Mouse (Mus musculus) Patski (cell line): ENCODE measurements around the gene Ube2g2. TPM values are rescaled to one million over a fixed set of nuclear protein-coding genes. Genes with fewer than 3 reads are reported as not detected.

Experiments used
- ATAC-seq: fragments of 100-300 bp; one replicate; pipeline ENCODE4 v1.8.0; 2021
- CTCF ChIA-PET: fragments of 350-600 bp; sonication (Branson Sonifier 250); formaldehyde crosslinking; loops from one replicate; lab custom pipeline; 2022; ENCODE audit warnings: inconsistent platforms; lab: Charles Lee
- POLR2A ChIA-PET: fragments of 350-600 bp; sonication (Branson Sonifier 250); formaldehyde crosslinking; loops from one replicate; lab custom pipeline; 2022; ENCODE audit warnings: antibody characterized with exemption, inconsistent platforms; lab: Charles Lee
- DNase-seq: peaks from one replicate; pipeline ENCODE4 v3.0.0-alpha.2; 2011; ENCODE audit warnings: low read depth, low spot score
- H3K27me3 ChIP-seq: fragments of 371-371 bp; one replicate; pipeline ENCODE4 v1.5.1; 2021
- CTCF ChIP-seq: fragments of 100-300 bp; IDR thresholded peaks from one replicate; pipeline ENCODE4 v1.5.1; 2021
- in situ Hi-C: fragments of 300-500 bp; cut with MboI; formaldehyde crosslinking; loops from 3 replicates; pipeline ENCODE4 v1.11.1; 2018; ENCODE audit warnings: low pct_unique_long_range_greater_than_20kb, mixed read lengths
- polyA plus RNA-seq: library from polyadenylated mRNA; unstranded; gene quantifications from one replicate; pipeline ENCODE4 v1.2.3, GENCODE M21; 2021

Ube2g2 gene
- polyA plus RNA-seq, 1 experiment from 2014 or later = 67.6 TPM

GRCm38 (mm10) chr10:77663949-77664665, 42.0 kb downstream of the Ube2g2 start:
- DNase-seq (no peak), ATAC-seq (no peak)
- in situ Hi-C loops = no loop called here
- POLR2A ChIA-PET = no interaction called here
- no peak for TF ChIP-seq CTCF
- H3K27me3 ChIP-seq = no peaks in the 10 kb centered on the region
- CTCF ChIA-PET = no interaction called here

- H3K27me3 ChIP-seq = no peaks in the 10 kb centered on the region
- ChIA-PET POLR2A (interaction anchor here (0.6 to 0.7 kb wide), 2 partner anchors 10 to 59 kb away, joined by 3 to 6 read pairs; no protein-coding TSS in a partner anchor), CTCF (interaction anchor here (1.2 kb wide), 1 partner anchor 29 kb away, joined by 3 read pairs; no protein-coding TSS in a partner anchor)
- ATAC-seq (no peak), DNase-seq (no peak)
- TF ChIP-seq CTCF = no peak
- in situ Hi-C loops = no loop called here
Measured at GRCm38 (mm10) chr10:77666342-77666741, 44.3 kb downstream of the Ube2g2 start.

- CTCF ChIA-PET = interaction anchor here (0.7 to 0.8 kb wide), 2 partner anchors 17 to 40 kb away, joined by 3 read pairs; no protein-coding TSS in a partner anchor
- DNase-seq (no peak), ATAC-seq (no peak)
- POLR2A ChIA-PET = no interaction called here
- in situ Hi-C loops = no loop called here
- no peak for TF ChIP-seq CTCF
- no peaks in the 10 kb centered on the region for H3K27me3 ChIP-seq
Measured at GRCm38 (mm10) chr10:77667402-77667801, 45.3 kb downstream of the Ube2g2 start.

GRCm38 (mm10) chr10:77670710-77671109, 48.6 kb downstream of the Ube2g2 start:
- peaks cover 3% of the 10 kb centered on the region for H3K27me3 ChIP-seq
- no peak for ATAC-seq
- ChIA-PET CTCF (no interaction called here), POLR2A (interaction anchor here (0.6 kb wide), 1 partner anchor 15 kb away, joined by 3 read pairs; no protein-coding TSS in a partner anchor)
- TF ChIP-seq CTCF = no peak
- in situ Hi-C loops = no loop called here
- no peak for DNase-seq

- in situ Hi-C loops = no loop called here
Measured at GRCm38 (mm10) chr10:77671519-77671918, 49.4 kb downstream of the Ube2g2 start.

GRCm38 (mm10) chr10:77673765-77674164, 51.7 kb downstream of the Ube2g2 start:
- ChIA-PET CTCF (no interaction called here), POLR2A (no interaction called here)
- in situ Hi-C loops = no loop called here
- DNase-seq (no peak), ATAC-seq (no peak)
- H3K27me3 ChIP-seq = peaks cover 24% of the 10 kb centered on the region
- TF ChIP-seq CTCF = no peak

More at GRCm38 (mm10) chr10:77671519-77671918, 49.4 kb downstream of the Ube2g2 start:
- CTCF ChIA-PET = no interaction called here
- no peak for DNase-seq
- POLR2A ChIA-PET = no interaction called here
- TF ChIP-seq CTCF = no peak
- no peak for ATAC-seq
- H3K27me3 ChIP-seq = peaks cover 3% of the 10 kb centered on the region

- DNase-seq (no peak), ATAC-seq (no peak)
- TF ChIP-seq CTCF = no peak
- peaks cover 30% of the 10 kb centered on the region for H3K27me3 ChIP-seq
- in situ Hi-C loops = no loop called here
- CTCF ChIA-PET = no interaction called here
- POLR2A ChIA-PET = no interaction called here
Measured at GRCm38 (mm10) chr10:77677562-77677961, 55.5 kb downstream of the Ube2g2 start.

- H3K27me3 ChIP-seq = peaks cover 27% of the 10 kb centered on the region
- POLR2A ChIA-PET = no interaction called here
- ATAC-seq (no peak), DNase-seq (no peak)
- in situ Hi-C loops = no loop called here
- no peak for TF ChIP-seq CTCF
- CTCF ChIA-PET = no interaction called here
Measured at GRCm38 (mm10) chr10:77682994-77683393, 60.9 kb downstream of the Ube2g2 start.

- DNase-seq = no peak
- ChIA-PET CTCF (interaction anchor here (1.1 kb wide), 1 partner anchor 17 kb away, joined by 3 read pairs; no protein-coding TSS in a partner anchor), POLR2A (interaction anchor here (0.7 kb wide), 1 partner anchor 24 kb away, joined by 3 read pairs; no protein-coding TSS in a partner anchor)
- in situ Hi-C loops = no loop called here
- no peak for ATAC-seq
- peaks cover 17% of the 10 kb centered on the region for H3K27me3 ChIP-seq
- no peak for TF ChIP-seq CTCF
Measured at GRCm38 (mm10) chr10:77684181-77684580, 62.1 kb downstream of the Ube2g2 start.

GRCm38 (mm10) chr10:77685895-77686664, 64.0 kb downstream of the Ube2g2 start, which contains the start of gene Tspear:
Gene Tspear (plus strand): TSS chr10:77686569.
- CTCF ChIA-PET = no interaction called here
- TF ChIP-seq CTCF = no peak
- DNase-seq (no peak), ATAC-seq (no peak)
- peaks cover 17% of the 10 kb centered on the region for H3K27me3 ChIP-seq
- POLR2A ChIA-PET = interaction anchor here (0.7 kb wide), 1 partner anchor 16 kb away, joined by 3 read pairs; no protein-coding TSS in a partner anchor
- in situ Hi-C loops = no loop called here
